Mouse (Mus musculus): ENCODE results near the gene Mst1. TPM values are rescaled to one million over a fixed set of nuclear protein-coding genes. Genes with fewer than 3 reads are reported as not detected.

Mst1 gene
- total and polyA plus RNA-seq, 2 experiments from 2014 or later, result not detected

DNA sequence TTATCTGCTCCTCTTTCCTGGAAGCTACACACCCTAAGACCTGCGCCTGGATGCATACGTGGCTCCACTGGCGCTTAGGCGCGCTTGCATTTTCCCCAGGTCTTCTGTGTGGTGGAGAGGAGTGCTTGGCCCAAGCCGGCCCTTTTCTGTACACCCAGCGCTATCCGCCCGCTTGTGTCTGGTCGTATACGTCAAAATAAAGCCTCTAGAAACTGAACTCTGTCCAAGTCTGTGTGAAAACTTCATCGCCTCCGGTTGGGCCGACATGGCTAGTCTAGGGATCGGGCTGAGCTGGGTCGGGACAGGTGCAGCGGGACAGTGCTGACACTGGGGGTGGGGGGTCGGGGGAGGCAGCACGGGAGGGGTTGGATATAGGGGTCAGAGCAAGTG is 31.7 kb upstream of the Mst1 start:
- ATAC-seq (no peak; the same call in 1 of the 2 replicates), DNase-seq (ENCODE audit: low spot score) (no peak)
- Histone ChIP-seq H3K36me3 (ENCODE audit: insufficient read depth, low read length) (peaks cover 22% of the 10 kb centered on the region), H3K27me3 (ENCODE audit: insufficient read depth, low read length) (no peaks in the 10 kb centered on the region), H3K4me3 (ENCODE audit: low read length) (peak overlapping the region; percentile 50), H3K9ac (replicated peaks; ENCODE audit: low read length) (peak overlapping the region; percentile 56), H3K4me2 (ENCODE audit: low read depth, low read length) (peak overlapping the region; percentile 74), H3K27ac (peak overlapping the region; percentile 66; the same call in 1 of the 2 replicates), H3K4me1 (ENCODE audit: insufficient read depth, low read length) (peaks cover 8% of the 10 kb centered on the region; the same call in 1 of the 2 replicates), H3K9me3 (ENCODE audit: low read length) (no peaks in the 10 kb centered on the region)
- WGBS, result 2% methylated on average over 19 of the region's 19 CpGs
- TF ChIP-seq CTCF (IDR thresholded peaks at IDR 0.05; ENCODE audit: low read depth), result no peak

GRCm38 (mm10) chr9:108049016-108049455 is 31.2 kb upstream of the Mst1 start, which contains the start of gene Gmppb:
Gene Gmppb, plus strand, starts transcription at chr9:108049242.
- Histone ChIP-seq H3K9ac (replicated peaks; ENCODE audit: low read length) (peak within 1 kb of the TSS; percentile 56), H3K27ac (peak within 1 kb of the TSS; percentile 66), H3K4me3 (ENCODE audit: low read length) (peak within 1 kb of the TSS; percentile 50), H3K4me2 (ENCODE audit: low read depth, low read length) (peak within 1 kb of the TSS; percentile 74), H3K27me3 (ENCODE audit: insufficient read depth, low read length) (no peaks in the 10 kb centered on the region), H3K4me1 (ENCODE audit: insufficient read depth, low read length) (peaks cover 8% of the 10 kb centered on the region; the same call in 1 of the 2 replicates), H3K9me3 (ENCODE audit: low read length) (no peaks in the 10 kb centered on the region), H3K36me3 (ENCODE audit: insufficient read depth, low read length) (peaks cover 23% of the 10 kb centered on the region)
- ATAC-seq (peak; percentile 96), DNase-seq (ENCODE audit: low spot score) (peak; percentile 99)
- WGBS, result 0% methylated on average over 32 of the region's 39 CpGs
- TF ChIP-seq CTCF (IDR thresholded peaks at IDR 0.05; ENCODE audit: low read depth), result 0 out of 2 replicates have a peak, but pooled peaks have one; percentile 6

- H3K4me2 ChIP-seq (ENCODE audit: low read depth, low read length), result peak overlapping the region; percentile 74
- ATAC-seq, result peak; percentile 13
- H3K4me1 ChIP-seq (ENCODE audit: insufficient read depth, low read length), result peaks cover 8% of the 10 kb centered on the region; the same call in 1 of the 2 replicates
- peak overlapping the region; percentile 52 for H3K27ac ChIP-seq
- H3K9ac ChIP-seq (replicated peaks; ENCODE audit: low read length), result peak overlapping the region; percentile 56
- H3K27me3 ChIP-seq (ENCODE audit: insufficient read depth, low read length), result no peaks in the 10 kb centered on the region
- peaks cover 30% of the 10 kb centered on the region for H3K36me3 ChIP-seq (ENCODE audit: insufficient read depth, low read length)
- peak overlapping the region; percentile 50 for H3K4me3 ChIP-seq (ENCODE audit: low read length)
- H3K9me3 ChIP-seq (ENCODE audit: low read length), result no peaks in the 10 kb centered on the region
- 43% methylated on average over 15 of the region's 15 CpGs for WGBS
- TF ChIP-seq CTCF (IDR thresholded peaks at IDR 0.05; ENCODE audit: low read depth), result no peak
- no peak for DNase-seq (ENCODE audit: low spot score)
Observed at GRCm38 (mm10) chr9:108049561-108050251, 30.5 kb upstream of the Mst1 start.

- ATAC-seq, result no peak
- DNase-seq (ENCODE audit: low spot score), result no peak
Observed at GRCm38 (mm10) chr9:108051184-108051930, 28.9 kb upstream of the Mst1 start.

DNA sequence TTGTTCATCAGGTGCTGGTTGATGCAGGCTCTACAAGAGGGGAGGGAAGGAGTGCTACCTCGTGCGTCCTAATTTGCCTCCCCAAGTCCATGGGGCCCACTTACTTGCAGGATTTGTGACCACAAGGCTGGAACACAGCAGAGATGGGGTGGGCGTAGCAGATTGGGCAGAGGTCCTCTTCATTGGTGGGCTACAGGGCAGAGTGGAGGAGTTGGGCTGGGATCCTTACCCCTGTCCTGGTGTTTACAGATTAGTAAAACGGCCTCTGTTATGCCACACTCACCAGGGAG is 28.4 kb upstream of the Mst1 start:
- peaks cover 33% of the 10 kb centered on the region for H3K36me3 ChIP-seq (ENCODE audit: insufficient read depth, low read length)
- H3K4me3 ChIP-seq (ENCODE audit: low read length), result no peak overlapping the region
- H3K4me2 ChIP-seq (ENCODE audit: low read depth, low read length), result no peak overlapping the region
- no peak for TF ChIP-seq CTCF (IDR thresholded peaks at IDR 0.05; ENCODE audit: low read depth)
- H3K4me1 ChIP-seq (ENCODE audit: insufficient read depth, low read length), result peaks cover 8% of the 10 kb centered on the region; the same call in 1 of the 2 replicates
- no peak overlapping the region for H3K9ac ChIP-seq (replicated peaks; ENCODE audit: low read length)
- no peaks in the 10 kb centered on the region for H3K9me3 ChIP-seq (ENCODE audit: low read length)
- no peaks in the 10 kb centered on the region for H3K27me3 ChIP-seq (ENCODE audit: insufficient read depth, low read length)
- no peak for ATAC-seq
- H3K27ac ChIP-seq, result no peak overlapping the region
- WGBS, result 88% methylated on average over 4 of the region's 4 CpGs
- DNase-seq (ENCODE audit: low spot score), result no peak

More at GRCm38 (mm10) chr9:108051184-108051930, 28.9 kb upstream of the Mst1 start:
- Histone ChIP-seq H3K9me3 (ENCODE audit: low read length) (no peaks in the 10 kb centered on the region), H3K4me2 (ENCODE audit: low read depth, low read length) (no peak overlapping the region), H3K27ac (no peak overlapping the region), H3K9ac (replicated peaks; ENCODE audit: low read length) (no peak overlapping the region), H3K36me3 (ENCODE audit: insufficient read depth, low read length) (peaks cover 32% of the 10 kb centered on the region), H3K4me1 (ENCODE audit: insufficient read depth, low read length) (peaks cover 8% of the 10 kb centered on the region; the same call in 1 of the 2 replicates), H3K4me3 (ENCODE audit: low read length) (no peak overlapping the region), H3K27me3 (ENCODE audit: insufficient read depth, low read length) (no peaks in the 10 kb centered on the region)
- 94% methylated on average over 15 of the region's 15 CpGs for WGBS
- TF ChIP-seq CTCF (IDR thresholded peaks at IDR 0.05; ENCODE audit: low read depth), result no peak

GRCm38 (mm10) chr9:108052411-108052810 is 27.8 kb upstream of the Mst1 start:
- Histone ChIP-seq H3K9me3 (ENCODE audit: low read length) (no peaks in the 10 kb centered on the region), H3K27ac (peak overlapping the region; percentile 20; the same call in 1 of the 2 replicates), H3K4me3 (ENCODE audit: low read length) (no peak overlapping the region), H3K4me2 (ENCODE audit: low read depth, low read length) (no peak overlapping the region), H3K36me3 (ENCODE audit: insufficient read depth, low read length) (peaks cover 33% of the 10 kb centered on the region), H3K27me3 (ENCODE audit: insufficient read depth, low read length) (no peaks in the 10 kb centered on the region), H3K4me1 (ENCODE audit: insufficient read depth, low read length) (peaks cover 8% of the 10 kb centered on the region; the same call in 1 of the 2 replicates), H3K9ac (replicated peaks; ENCODE audit: low read length) (no peak overlapping the region)
- WGBS, result 73% methylated on average over 7 of the region's 7 CpGs
- no peak for ATAC-seq
- TF ChIP-seq CTCF (IDR thresholded peaks at IDR 0.05; ENCODE audit: low read depth), result no peak
- no peak for DNase-seq (ENCODE audit: low spot score)
